Mouse (Mus musculus) subcutaneous adipose tissue, adult 2 months (tissue): ENCODE results near the gene Ebpl. TPM values are rescaled to one million over a fixed set of nuclear protein-coding genes. Genes with fewer than 3 reads are reported as not detected.

Experiments used
- polyA plus RNA-seq: library from polyadenylated mRNA; depleted of rRNA; stranded (reverse); fragments of >200 nt; gene quantifications from 2 replicates; pipeline ENCODE4 v1.2.3, GENCODE M21; 2012; ENCODE audit warnings: low replicate concordance; rRNA removed

The Ebpl gene
- 3.1 and 3.2 TPM in 2 replicates for polyA plus RNA-seq

GRCm38 (mm10) chr14:61360131-61360980 is at the start of gene Ebpl:
TSS of gene Ebpl (minus strand) at chr14:61360439.

DNA sequence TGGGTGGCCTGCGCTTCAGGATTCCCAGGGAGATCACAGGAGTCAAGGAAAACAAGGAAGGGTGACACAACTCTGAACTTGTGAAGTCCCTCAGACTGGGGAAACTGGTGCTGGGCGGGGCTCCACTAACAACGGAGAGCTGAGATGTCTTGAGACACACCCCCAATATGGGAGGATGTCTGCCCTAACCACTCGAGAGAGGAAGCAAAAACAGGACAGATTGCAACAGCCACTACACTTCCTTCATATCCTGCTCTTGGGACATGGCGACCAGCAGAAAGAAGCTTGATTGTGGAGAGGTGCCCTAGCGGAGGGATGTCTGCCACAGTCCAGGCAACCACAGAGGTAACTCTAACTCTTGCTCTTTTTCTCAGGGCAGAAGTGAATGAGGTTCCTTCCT is 50.6 kb downstream of the Ebpl start, which contains the start of gene Arl11:
Arl11 (plus strand) TSS at position 161 of the 400 bp plus-strand sequence.

Other genes starting within 250 kb of the Ebpl start
- 0.69 and 1.9 TPM in 2 replicates for gene Sacs, start 222.0 kb downstream of the Ebpl start, polyA plus RNA-seq
- gene Sgcg, start 101.9 kb downstream of the Ebpl start, polyA plus RNA-seq, result 0.43 and 2.7 TPM in 2 replicates
- 3.2 and 5.1 TPM in 2 replicates for gene Arl11, start 50.7 kb downstream of the Ebpl start, polyA plus RNA-seq
- 13.4 and 14.0 TPM in 2 replicates for gene Kpna3, start 79.4 kb upstream of the Ebpl start, polyA plus RNA-seq
- 9.6 and 10.7 TPM in 2 replicates for gene Spryd7, start 196.4 kb upstream of the Ebpl start, polyA plus RNA-seq
- 2.6 and 4.6 TPM in 2 replicates for gene Trim13, start 237.8 kb upstream of the Ebpl start, polyA plus RNA-seq
- 0.10 TPM in 1 of 2 replicates, not detected in the other for gene Kcnrg, start 247.0 kb upstream of the Ebpl start, polyA plus RNA-seq